8 mouse cellular contexts compared by ENCODE assay signal in genomic region chr10:26375351-26375751, GRCm38 (mm10). TPM values are rescaled to one million over a fixed set of nuclear protein-coding genes. Genes with fewer than 3 reads are reported as not detected.
DNase-seq lines count a peak whose midpoint lies in the region; ATAC-seq and TF ChIP-seq lines count a peak whose summit lies in the region.

No protein-coding gene starts in this region.

- peak overlapping the region; percentile 92 for H3K27ac ChIP-seq in kidney, embryonic 14.5 days (ENCODE audit: low read depth, low read length)
- peak overlapping the region; percentile 97 for H3K27ac ChIP-seq in embryonic facial prominence, embryonic 13.5 days
- H3K27ac ChIP-seq in intestine, postnatal 0 days (ENCODE audit: low read depth, low read length), result peak overlapping the region; percentile 96
- H3K27ac ChIP-seq in neural tube, embryonic 13.5 days (replicated peaks), result peak overlapping the region; percentile 96

- TF ChIP-seq CTCF in E14TG2a.4 (conservative IDR thresholded peaks at IDR 0.05; ENCODE audit: low read length), result no peak
- no peak for TF ChIP-seq CTCF in intestine, postnatal 0 days (IDR thresholded peaks at IDR 0.05; ENCODE audit: low read depth)

- no peaks in the 10 kb centered on the region for H3K9me3 ChIP-seq in kidney, embryonic 14.5 days (ENCODE audit: control insufficient read depth, low read length)
- H3K9me3 ChIP-seq in E14TG2a.4 (ENCODE audit: low read length), result no peaks in the 10 kb centered on the region
- H3K9me3 ChIP-seq in embryonic facial prominence, embryonic 13.5 days, result no peaks in the 10 kb centered on the region
- H3K9me3 ChIP-seq in intestine, postnatal 0 days (ENCODE audit: control insufficient read depth), result no peaks in the 10 kb centered on the region
- no peaks in the 10 kb centered on the region for H3K9me3 ChIP-seq in neural tube, embryonic 13.5 days

- WGBS in kidney, embryonic 14.5 days, result 0% methylated on average over 7 of the region's 30 CpGs
- WGBS in embryonic facial prominence, embryonic 13.5 days, result 1% methylated on average over 22 of the region's 30 CpGs
- 0% methylated on average over 14 of the region's 30 CpGs for WGBS in intestine, postnatal 0 days
- 0% methylated on average over 11 of the region's 30 CpGs for WGBS in neural tube, embryonic 13.5 days

- no peaks in the 10 kb centered on the region for H3K27me3 ChIP-seq in kidney, embryonic 14.5 days (ENCODE audit: control insufficient read depth, insufficient read depth, low read length)
- H3K27me3 ChIP-seq in E14TG2a.4 (ENCODE audit: insufficient read depth, low read length), result peaks cover 32% of the 10 kb centered on the region
- no peaks in the 10 kb centered on the region for H3K27me3 ChIP-seq in embryonic facial prominence, embryonic 13.5 days
- no peaks in the 10 kb centered on the region for H3K27me3 ChIP-seq in intestine, postnatal 0 days (replicated peaks; ENCODE audit: control insufficient read depth, insufficient read depth, low read length)
- no peaks in the 10 kb centered on the region for H3K27me3 ChIP-seq in neural tube, embryonic 13.5 days

- H3K4me2 ChIP-seq in kidney, embryonic 14.5 days (replicated peaks; ENCODE audit: low read depth, low read length), result peak overlapping the region; percentile 80
- peak overlapping the region; percentile 74 for H3K4me2 ChIP-seq in embryonic facial prominence, embryonic 13.5 days
- peak overlapping the region; percentile 88 for H3K4me2 ChIP-seq in intestine, postnatal 0 days (replicated peaks; ENCODE audit: low read depth)
- peak overlapping the region; percentile 99 for H3K4me2 ChIP-seq in neural tube, embryonic 13.5 days

- H3K9ac ChIP-seq in kidney, embryonic 14.5 days (ENCODE audit: low read depth, low read length), result peak overlapping the region; percentile 92
- H3K9ac ChIP-seq in embryonic facial prominence, embryonic 13.5 days, result peak overlapping the region; percentile 94
- peak overlapping the region; percentile 92 for H3K9ac ChIP-seq in intestine, postnatal 0 days (ENCODE audit: low read depth, low read length)
- peak overlapping the region; percentile 94 for H3K9ac ChIP-seq in neural tube, embryonic 13.5 days

- H3K36me3 ChIP-seq in kidney, embryonic 14.5 days (ENCODE audit: control insufficient read depth, insufficient read depth, low read length), result no peaks in the 10 kb centered on the region
- no peaks in the 10 kb centered on the region for H3K36me3 ChIP-seq in E14TG2a.4 (ENCODE audit: insufficient read depth, low read length)
- no peaks in the 10 kb centered on the region for H3K36me3 ChIP-seq in embryonic facial prominence, embryonic 13.5 days
- no peaks in the 10 kb centered on the region for H3K36me3 ChIP-seq in intestine, postnatal 0 days (ENCODE audit: control insufficient read depth, insufficient read depth)
- no peaks in the 10 kb centered on the region for H3K36me3 ChIP-seq in neural tube, embryonic 13.5 days

- H3K4me1 ChIP-seq in kidney, embryonic 14.5 days (ENCODE audit: control insufficient read depth, insufficient read depth, low read length), result 0 out of 2 replicates have a peak, but pooled peaks cover 5% of the 10 kb centered on the region
- H3K4me1 ChIP-seq in E14TG2a.4 (replicated peaks; ENCODE audit: low read depth, low read length), result peaks cover 22% of the 10 kb centered on the region
- H3K4me1 ChIP-seq in embryonic facial prominence, embryonic 13.5 days, result peaks cover 20% of the 10 kb centered on the region
- H3K4me1 ChIP-seq in intestine, postnatal 0 days (replicated peaks; ENCODE audit: control insufficient read depth, insufficient read depth, low read length), result no peaks in the 10 kb centered on the region
- peaks cover 34% of the 10 kb centered on the region for H3K4me1 ChIP-seq in neural tube, embryonic 13.5 days (replicated peaks)

- ATAC-seq in kidney, embryonic 14.5 days (ENCODE audit: low FRiP score, low TSS enrichment), result peak; percentile 36
- peak; percentile 21 for ATAC-seq in embryonic facial prominence, embryonic 13.5 days (ENCODE audit: insufficient number of reproducible peaks, insufficient read depth, low FRiP score, low TSS enrichment, low read depth)
- ATAC-seq in intestine, postnatal 0 days, result peak; percentile 28
- peak; percentile 57 for ATAC-seq in neural tube, embryonic 13.5 days (ENCODE audit: low read depth)

- no peak for DNase-seq in kidney, adult 18-20 months
- no peak for DNase-seq in Muller cell, postnatal 12 days (ENCODE audit: inconsistent ontology term)
- no peak for DNase-seq in adipocyte (ENCODE audit: low spot score)

- H3K4me3 ChIP-seq in kidney, embryonic 14.5 days (ENCODE audit: low read length), result peak overlapping the region; percentile 73
- peak overlapping the region; percentile 83 for H3K4me3 ChIP-seq in E14TG2a.4 (replicated peaks; ENCODE audit: low read length)
- H3K4me3 ChIP-seq in embryonic facial prominence, embryonic 13.5 days, result peak overlapping the region; percentile 76
- H3K4me3 ChIP-seq in intestine, postnatal 0 days (ENCODE audit: low read depth, low read length), result peak overlapping the region; percentile 86
- H3K4me3 ChIP-seq in neural tube, embryonic 13.5 days, result peak overlapping the region; percentile 85

RNA-seq across cellular contexts. Expression of gene L3mbtl3, which starts 0.4 kb away (rescaled TPM):
- polyA plus RNA-seq in kidney, embryonic 14.5 days (2014; fragmentation: Nextera tagmentation; extraction: Ambion mirVana), result 12.0 and 16.5 TPM in 2 replicates
- 22.5 and 24.3 TPM in 2 replicates for polyA plus RNA-seq in embryonic facial prominence, embryonic 13.5 days (2015; fragmentation: Nextera tagmentation; extraction: Ambion mirVana)
- 6.3 and 6.8 TPM in 2 replicates for polyA plus RNA-seq in intestine, postnatal 0 days (2015; fragmentation: Nextera tagmentation; extraction: Ambion mirVana)
- 19.7 and 20.6 TPM in 2 replicates for polyA plus RNA-seq in neural tube, embryonic 13.5 days (2015; fragmentation: Nextera tagmentation; extraction: Ambion mirVana)
